Mouse (Mus musculus) C3H10T1/2 (cell line): Measurements from ENCODE around the gene Zfp426. TPM values are rescaled to one million over a fixed set of nuclear protein-coding genes. Genes with fewer than 3 reads are reported as not detected.

Experiments used
- polyA plus RNA-seq, 2 experiments: library from polyadenylated mRNA; unstranded; fragments of >200 nt; fragmentation: generic; extraction: Trizol; gene quantifications; one replicate each; pipeline ENCODE4 v1.2.1; 2012; ENCODE audit warnings: missing spikeins in 2 of 2

Zfp426 gene
- 1 to 10 TPM in 1 of 2 experiments, under 1 TPM in 1; 0.40 to 6.5 TPM for polyA plus RNA-seq

DNA sequence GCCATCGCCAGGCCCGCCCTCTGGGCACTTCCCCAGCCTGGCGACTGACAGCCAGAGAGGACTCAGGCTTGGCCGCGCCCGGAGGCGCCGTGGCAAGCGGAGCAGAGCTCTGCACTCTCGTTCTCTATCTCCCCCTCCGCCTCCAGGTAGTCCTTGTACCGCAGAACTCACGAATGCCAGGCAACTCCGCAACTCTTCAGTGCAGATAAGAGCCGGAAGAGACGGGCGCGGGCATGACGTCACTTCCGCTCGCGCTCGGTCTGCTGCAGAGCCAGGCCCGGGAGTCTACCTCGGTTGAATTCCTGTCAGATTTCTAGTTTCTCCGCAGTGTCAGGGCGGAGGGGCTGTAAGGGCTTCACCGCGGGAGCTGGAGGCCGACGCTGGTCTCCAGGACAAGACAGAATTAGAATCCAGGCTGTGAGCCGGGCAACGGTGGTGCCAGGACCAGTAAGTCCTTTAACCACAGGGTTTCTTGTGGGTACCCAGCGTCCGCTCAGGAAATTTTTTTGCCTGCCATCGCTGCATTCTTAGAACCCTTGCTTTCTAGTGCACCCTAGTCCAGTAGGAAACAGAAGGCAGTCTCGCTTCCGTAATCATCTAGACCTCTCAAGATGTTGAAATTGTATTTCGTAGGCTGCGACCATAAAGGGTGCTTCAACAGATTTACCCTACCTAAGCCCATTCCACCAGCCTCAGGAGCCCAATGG is at the start of gene Zfp426:
Gene Zfp426, minus strand, starts transcription at position 220 of the 707 bp plus-strand sequence.

DNA sequence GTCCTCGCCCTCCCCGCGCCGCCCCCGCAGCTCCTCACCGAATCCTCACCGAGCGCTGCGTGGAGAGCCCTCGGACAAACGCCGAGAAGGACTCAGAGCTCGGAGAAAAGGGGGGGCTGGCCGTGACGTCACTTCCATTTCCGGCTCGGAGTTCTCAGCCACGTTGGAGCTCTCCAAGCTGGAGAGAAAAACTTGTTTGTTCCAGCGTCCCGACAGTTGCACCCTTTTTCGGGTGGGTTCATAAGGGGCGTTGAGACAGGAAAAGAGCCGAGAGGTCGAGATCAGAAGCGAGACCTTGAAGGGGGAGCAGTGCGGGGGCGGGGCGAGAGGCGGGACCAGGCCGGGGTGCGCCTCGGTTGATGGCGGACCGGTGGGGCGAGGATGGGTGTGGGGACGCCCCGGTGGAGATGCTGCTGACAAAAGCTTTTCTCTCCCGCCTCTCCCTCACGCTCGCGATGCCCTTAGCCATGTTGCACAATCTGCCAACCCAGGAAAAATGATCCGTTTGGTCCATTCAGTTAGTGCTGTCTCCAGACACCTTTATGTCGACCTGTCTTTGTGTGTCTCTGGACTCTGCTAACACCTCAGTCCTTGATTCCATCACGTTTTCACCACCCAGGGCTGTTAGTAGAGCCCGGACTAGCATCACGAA is 28.9 kb upstream of the Zfp426 start, which contains the start of gene Zfp266:
Gene Zfp266, minus strand, starts transcription at position 112 of the 652 bp plus-strand sequence.

DNA sequence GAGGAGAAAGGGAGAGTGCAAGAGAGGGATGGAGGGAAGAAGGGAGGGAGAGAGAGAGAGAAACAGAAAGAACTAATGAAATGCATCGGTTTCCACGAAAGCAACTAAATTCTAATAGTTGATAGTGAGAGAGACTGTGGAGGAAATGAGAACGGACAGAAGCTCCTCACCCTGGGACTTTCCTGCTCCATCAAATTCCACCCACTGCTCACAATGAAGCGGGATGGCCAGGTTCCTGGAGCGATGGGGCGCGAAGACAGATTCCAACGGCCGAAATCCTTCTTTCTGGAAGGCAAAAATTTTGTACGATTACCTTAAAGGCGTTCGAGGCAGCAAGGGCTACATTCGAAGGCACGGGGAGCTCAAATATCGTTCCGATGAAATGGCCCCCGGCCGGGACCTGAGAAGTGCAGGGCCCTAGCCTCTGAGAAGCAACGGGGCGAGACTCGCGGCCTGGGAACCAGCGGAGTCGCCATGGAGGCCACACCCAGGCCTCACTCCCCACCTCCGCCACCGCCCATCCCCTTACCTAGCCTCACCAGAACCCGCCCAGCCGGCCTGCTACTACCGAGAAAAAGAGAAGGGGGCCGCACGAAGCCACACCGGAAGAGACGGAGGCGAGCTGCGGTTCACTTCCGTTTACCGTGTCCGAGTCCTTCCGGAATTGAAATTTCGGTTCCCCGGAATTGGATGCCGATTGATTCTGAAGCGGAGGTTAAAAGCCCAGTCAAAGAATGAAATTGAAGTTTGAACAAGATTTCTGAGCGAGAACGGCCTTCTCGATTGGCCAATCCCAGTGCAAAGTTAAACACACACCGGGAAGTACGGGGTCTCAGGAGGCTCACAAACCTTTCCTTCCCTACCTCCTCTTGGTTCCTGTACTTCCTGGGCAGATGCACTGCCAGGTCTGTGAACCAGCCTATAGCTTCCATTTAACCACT is 32.9 kb downstream of the Zfp426 start, which contains the start of gene Zfp26:
Gene Zfp26, minus strand, starts transcription at position 786 of the 941 bp plus-strand sequence.

Other genes with a start within 250 kb of the Zfp426 start
- gene Olfr39, start 210.4 kb downstream of the Zfp426 start, polyA plus RNA-seq: not detected
- gene Olfr873, start 194.2 kb downstream of the Zfp426 start, polyA plus RNA-seq: not detected
- under 1 TPM in 1 of 2 experiments, not detected in 1; 0.01 TPM for gene Olfr18, start 156.7 kb downstream of the Zfp426 start, polyA plus RNA-seq
- gene Zfp560, start 107.6 kb downstream of the Zfp426 start, polyA plus RNA-seq: 10 to 100 TPM in 1 of 2 experiments, 1 to 10 TPM in 1; 6.8 to 12.3 TPM
- gene Zfp26, start 32.6 kb downstream of the Zfp426 start, polyA plus RNA-seq: under 1 TPM; 0.06 to 0.81 TPM
- gene Zfp266, start 28.7 kb upstream of the Zfp426 start, polyA plus RNA-seq: 1 to 10 TPM in 1 of 2 experiments, under 1 TPM in 1; 0.25 to 4.9 TPM
- 1 to 10 TPM in 1 of 2 experiments, under 1 TPM in 1; 0.27 to 3.2 TPM for gene Zfp846, start 88.5 kb upstream of the Zfp426 start, polyA plus RNA-seq
- gene Ubl5, start 150.1 kb upstream of the Zfp426 start, polyA plus RNA-seq: 100 to 1,000 TPM; 828 to 889 TPM
- 10 to 100 TPM in 1 of 2 experiments, 1 to 10 TPM in 1; 4.9 to 16.8 TPM for gene Fbxl12, start 152.0 kb upstream of the Zfp426 start, polyA plus RNA-seq
- gene Pin1, start 159.3 kb upstream of the Zfp426 start, polyA plus RNA-seq: 10 to 100 TPM; 28.6 to 44.2 TPM